Mouse (Mus musculus) liver, adult (tissue): ENCODE measurements around the gene Gm21616.
"Not testable (repeated sequence)": the region's sequence is repeated elsewhere in the genome, so short reads cannot be mapped to it uniquely, and the experiment has no call there.

ENCODE experiments used
- GATA4 ChIP-seq: IDR thresholded peaks from 2 replicates; pipeline ENCODE4 v1.6.1; 2014; ENCODE audit warnings: mild to moderate bottlenecking, low read length; ENCODE audit not compliant: insufficient replicate concordance

The Gm21616 gene

DNA sequence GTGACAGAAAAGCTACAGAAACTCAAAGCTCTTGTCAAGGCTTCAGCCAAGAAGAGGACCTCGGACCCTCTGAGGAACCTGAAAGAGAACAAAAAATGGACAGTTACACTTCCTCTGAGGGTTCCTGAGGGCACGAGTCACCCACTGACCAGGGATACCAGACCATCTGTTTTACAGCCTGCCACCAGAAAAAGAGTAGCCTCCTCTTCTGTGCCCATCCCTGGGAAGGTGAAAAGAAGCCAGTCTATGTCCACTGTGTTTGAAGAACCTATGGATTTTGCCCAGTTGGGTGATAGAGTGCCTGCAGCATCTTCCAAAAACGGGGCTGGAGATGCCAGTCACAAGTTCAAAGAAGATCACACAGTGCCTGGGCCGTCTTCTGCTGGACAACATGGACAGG is at the start of gene Gm21616:
TSS of gene Gm21616 (plus strand) at position 301 of the 400 bp plus-strand sequence.
- not testable (repeated sequence) for TF ChIP-seq GATA4
